Mouse (Mus musculus) liver, postnatal 0 days (tissue): ENCODE data around the gene Tbx5.

Source experiments
- CTCF ChIP-seq: sonication (generic); IDR thresholded peaks from 2 replicates; pipeline ENCODE4 v1.5.1; 2016; ENCODE audit warnings: antibody characterized with exemption, low read depth
- EP300 ChIP-seq: IDR thresholded peaks from 2 replicates; pipeline ENCODE4 v1.6.1; 2016; ENCODE audit warnings: antibody characterized with exemption, low read depth, mild to moderate bottlenecking

DNA sequence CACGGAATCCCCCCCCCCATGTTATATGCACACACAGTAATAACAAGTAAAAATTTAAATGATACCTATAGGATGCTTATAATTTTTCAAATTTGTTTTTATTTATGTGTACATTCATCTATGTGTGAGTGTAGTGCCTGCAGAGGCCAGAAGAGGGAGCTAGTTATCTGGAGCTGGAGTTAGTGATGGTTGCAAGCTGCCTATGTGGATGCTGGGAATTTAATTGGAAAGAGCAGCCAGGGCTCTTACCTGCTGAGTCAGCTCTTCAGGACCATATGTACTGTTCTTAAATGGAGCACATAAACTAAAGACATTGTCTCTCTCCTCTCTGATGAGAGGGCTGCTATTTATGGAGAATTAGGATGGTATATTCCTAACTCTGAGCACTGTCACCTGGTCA, 17.2 kb upstream of the Tbx5 start:
- TF ChIP-seq CTCF: peak; percentile 27; the same call in 1 of the 2 replicates
- TF ChIP-seq EP300: no peak
